Mouse (Mus musculus): Measurements from ENCODE around the gene Kdm5b.
"Not testable (repeated sequence)": the region's sequence is repeated elsewhere in the genome, so short reads cannot be mapped to it uniquely, and the experiment has no call there.

The Kdm5b gene

GRCm38 (mm10) chr1:134559976-134560375 is at the start of gene Kdm5b:
TSS of gene Kdm5b (plus strand) at chr1:134560171.
- DNase-seq, result peak; percentile 93 to 96

GRCm38 (mm10) chr1:134512183-134512582 is 47.8 kb upstream of the Kdm5b start:
- DNase-seq, result no peak

GRCm38 (mm10) chr1:134512584-134512983 is 47.4 kb upstream of the Kdm5b start:
- no peak for DNase-seq

GRCm38 (mm10) chr1:134513312-134513860 is 46.6 kb upstream of the Kdm5b start:
- DNase-seq, result peak; percentile 56 to 67

GRCm38 (mm10) chr1:134513876-134514590 is 45.9 kb upstream of the Kdm5b start:
- no peak for DNase-seq

GRCm38 (mm10) chr1:134515891-134516290 is 44.1 kb upstream of the Kdm5b start:
- no peak for DNase-seq

GRCm38 (mm10) chr1:134516491-134517198 is 43.3 kb upstream of the Kdm5b start:
- peak; percentile 68 to 75 for DNase-seq

- not testable (repeated sequence) for DNase-seq
These were observed 42.1 kb upstream of the Kdm5b start for GRCm38 (mm10) chr1:134517841-134518240.

GRCm38 (mm10) chr1:134518677-134519076 is 41.3 kb upstream of the Kdm5b start:
- DNase-seq, result peak; percentile 86 to 91

- DNase-seq, result not testable (repeated sequence)
These were observed 40.8 kb upstream of the Kdm5b start for GRCm38 (mm10) chr1:134519201-134519600.

GRCm38 (mm10) chr1:134520001-134520721 is 39.8 kb upstream of the Kdm5b start:
- no peak for DNase-seq

GRCm38 (mm10) chr1:134521163-134521562 is 38.8 kb upstream of the Kdm5b start:
- no peak for DNase-seq

GRCm38 (mm10) chr1:134522325-134522724 is 37.6 kb upstream of the Kdm5b start:
- DNase-seq, result no peak

GRCm38 (mm10) chr1:134524424-134524823 is 35.5 kb upstream of the Kdm5b start:
- DNase-seq, result peak in 1 of 2 experiments; percentile 31

GRCm38 (mm10) chr1:134525015-134525414 is 35.0 kb upstream of the Kdm5b start:
- DNase-seq, result no peak

GRCm38 (mm10) chr1:134526752-134527151 is 33.2 kb upstream of the Kdm5b start:
- no peak for DNase-seq

GRCm38 (mm10) chr1:134530618-134531017 is 29.4 kb upstream of the Kdm5b start:
- DNase-seq, result no peak

- not testable (repeated sequence) for DNase-seq
These were observed 26.3 kb upstream of the Kdm5b start for GRCm38 (mm10) chr1:134533710-134534109.

GRCm38 (mm10) chr1:134535054-134535453 is 24.9 kb upstream of the Kdm5b start:
- DNase-seq, result no peak

- DNase-seq, result no peak
These were observed 24.5 kb upstream of the Kdm5b start for GRCm38 (mm10) chr1:134535513-134535912.

GRCm38 (mm10) chr1:134540610-134541009 is 19.4 kb upstream of the Kdm5b start:
- no peak for DNase-seq

GRCm38 (mm10) chr1:134548231-134548630 is 11.7 kb upstream of the Kdm5b start:
- peak in 1 of 2 experiments; percentile 25 for DNase-seq

GRCm38 (mm10) chr1:134549632-134550132 is 10.3 kb upstream of the Kdm5b start, which contains the start of gene Mgat4e:
TSS of gene Mgat4e (minus strand) at chr1:134549682.
- DNase-seq, result no peak

All from kidney, postnatal 4 days (tissue).